Mouse (Mus musculus) duodenum, adult 2 months (tissue): ENCODE data around the gene Dnaaf3. TPM values are rescaled to one million over a fixed set of nuclear protein-coding genes. Genes with fewer than 3 reads are reported as not detected.

Experiments
- polyA plus RNA-seq: library from polyadenylated mRNA; depleted of rRNA; stranded (reverse); fragments of >200 nt; gene quantifications from 2 replicates; pipeline ENCODE4 v1.2.3, GENCODE M21; 2012; ENCODE audit warnings: low replicate concordance; rRNA removed

Gene Dnaaf3
- polyA plus RNA-seq: 1.6 and 2.1 TPM in 2 replicates

DNA sequence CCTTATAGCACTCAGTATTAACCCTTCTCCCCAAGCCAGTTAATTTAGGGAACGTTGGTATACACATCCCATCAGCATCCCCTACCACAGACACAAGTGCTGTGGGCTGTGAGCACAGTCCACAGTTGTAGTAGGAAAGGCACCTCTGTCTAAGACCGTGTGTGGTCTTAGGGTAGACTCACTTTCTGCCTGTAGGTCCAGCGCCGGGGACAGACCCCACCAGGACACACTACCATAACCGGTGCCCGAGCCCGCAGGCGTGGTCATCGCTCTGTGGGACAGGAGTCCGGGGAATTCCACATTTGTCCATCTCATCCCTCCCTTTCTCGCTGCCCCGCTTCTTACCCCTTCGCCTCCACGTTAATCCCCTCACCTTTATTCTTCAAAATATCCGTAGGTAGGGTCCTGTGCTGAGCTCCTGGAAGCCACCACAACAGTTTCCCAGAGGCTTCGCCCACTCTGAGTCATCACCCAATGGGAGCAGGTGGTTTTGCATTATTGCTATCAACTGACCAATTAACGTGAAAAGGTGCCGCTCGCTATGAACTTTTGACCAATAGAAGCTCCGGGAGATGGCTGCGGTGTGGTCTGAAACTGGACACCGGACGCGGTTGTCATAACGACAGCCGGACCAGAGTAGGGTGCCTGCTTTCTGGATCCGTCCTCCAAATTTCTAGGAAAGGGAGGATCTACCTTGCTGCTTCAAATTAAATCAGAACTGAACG is at the start of gene Dnaaf3:
Gene Dnaaf3 (minus strand): TSS at position 449 of the 725 bp plus-strand sequence.

DNA sequence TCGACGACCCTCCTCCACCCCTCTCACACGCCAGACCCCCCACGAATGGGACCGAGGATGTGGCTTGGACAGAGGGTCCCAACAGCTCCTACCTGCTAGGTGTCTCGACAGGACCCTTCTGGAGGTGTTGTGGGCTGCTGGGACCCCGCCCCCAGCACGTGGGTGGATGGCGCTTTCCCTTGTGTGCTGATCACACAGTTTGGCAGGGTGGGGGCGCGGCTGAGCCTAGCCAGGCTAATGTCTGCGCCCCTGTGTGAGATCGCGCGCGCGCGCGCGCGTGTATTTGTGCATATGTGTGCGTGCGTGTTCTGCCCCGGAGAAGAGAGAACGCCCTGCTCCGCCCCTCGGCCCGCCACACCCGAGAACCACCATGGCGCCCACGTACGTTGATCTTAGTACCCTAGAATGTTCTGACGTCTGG is 15.0 kb upstream of the Dnaaf3 start, which contains the start of gene Syt5:
Gene Syt5 (minus strand): TSS at position 321 of the 421 bp plus-strand sequence.

DNA sequence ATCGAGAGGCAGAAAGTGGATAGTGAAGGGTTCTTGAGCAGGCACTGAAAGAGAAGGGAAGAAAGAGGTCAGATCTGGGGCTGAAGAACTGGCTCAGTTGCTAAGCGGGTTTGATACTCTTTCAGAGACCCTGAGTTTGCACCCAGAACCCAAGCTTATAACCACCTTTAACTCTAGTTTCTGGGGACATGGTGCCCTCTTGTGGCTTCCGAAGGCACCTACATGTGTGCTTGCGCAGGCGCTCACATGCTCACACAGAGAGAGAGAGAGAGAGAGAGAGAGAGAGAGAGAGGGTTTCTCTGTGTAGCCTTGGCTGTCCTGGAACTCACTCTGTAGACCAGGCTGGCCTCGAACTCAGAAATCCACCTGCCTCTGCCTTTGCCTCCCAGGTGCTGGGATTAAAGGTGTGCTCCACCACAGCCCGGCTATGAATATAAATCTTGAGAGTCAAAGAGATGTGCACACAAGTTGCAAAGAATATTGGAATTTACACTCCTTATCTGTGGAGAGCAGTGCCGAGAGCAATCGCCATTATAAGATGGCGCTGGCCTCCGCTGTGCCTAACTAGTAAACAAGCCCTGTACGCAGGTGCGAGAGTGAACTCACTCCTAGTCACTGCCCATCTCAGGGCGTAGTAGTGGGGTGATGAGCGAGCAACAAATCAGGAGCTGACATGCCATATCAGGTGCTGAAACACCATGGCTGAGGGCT is 7.9 kb downstream of the Dnaaf3 start, which contains the start of gene Tnni3:
Gene Tnni3 (minus strand): TSS at position 18 of the 711 bp plus-strand sequence.

DNA sequence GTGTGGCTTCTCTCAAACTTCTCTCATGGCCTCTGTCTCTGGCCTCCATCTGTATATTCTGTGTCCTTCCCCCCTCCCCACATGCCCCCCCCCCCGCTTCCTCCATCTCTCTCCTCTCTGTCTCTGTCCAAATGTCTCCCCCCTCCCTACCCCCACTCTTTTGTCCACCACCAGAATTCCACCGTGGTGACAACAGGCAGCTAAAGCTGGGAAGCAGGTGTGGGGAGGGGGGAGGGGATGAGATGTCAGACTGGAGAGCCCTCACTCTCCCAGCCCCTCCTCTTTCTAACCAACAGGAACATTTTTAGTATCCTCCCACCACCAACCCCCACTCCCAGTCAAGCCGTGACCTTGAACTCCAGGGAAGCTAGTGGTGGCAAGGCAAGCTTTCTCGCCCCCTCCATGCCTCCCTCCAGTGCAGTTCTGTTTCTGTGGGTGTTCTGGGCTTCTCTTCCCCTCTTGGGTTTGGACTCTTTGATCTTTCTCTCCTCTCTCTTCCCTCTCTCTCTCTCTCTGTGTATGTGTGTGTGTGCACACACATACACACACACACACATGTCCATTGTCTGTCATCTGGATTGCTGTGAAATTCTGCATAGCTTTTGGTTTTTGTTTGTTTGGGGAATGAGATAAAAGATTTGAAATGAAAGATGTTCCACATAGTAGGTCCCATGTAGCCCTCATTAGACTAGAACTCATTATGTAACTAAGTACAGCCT is 15.8 kb downstream of the Dnaaf3 start, which contains the start of gene Tnnt1:
Gene Tnnt1 (minus strand): TSS at position 51 of the 719 bp plus-strand sequence.

DNA sequence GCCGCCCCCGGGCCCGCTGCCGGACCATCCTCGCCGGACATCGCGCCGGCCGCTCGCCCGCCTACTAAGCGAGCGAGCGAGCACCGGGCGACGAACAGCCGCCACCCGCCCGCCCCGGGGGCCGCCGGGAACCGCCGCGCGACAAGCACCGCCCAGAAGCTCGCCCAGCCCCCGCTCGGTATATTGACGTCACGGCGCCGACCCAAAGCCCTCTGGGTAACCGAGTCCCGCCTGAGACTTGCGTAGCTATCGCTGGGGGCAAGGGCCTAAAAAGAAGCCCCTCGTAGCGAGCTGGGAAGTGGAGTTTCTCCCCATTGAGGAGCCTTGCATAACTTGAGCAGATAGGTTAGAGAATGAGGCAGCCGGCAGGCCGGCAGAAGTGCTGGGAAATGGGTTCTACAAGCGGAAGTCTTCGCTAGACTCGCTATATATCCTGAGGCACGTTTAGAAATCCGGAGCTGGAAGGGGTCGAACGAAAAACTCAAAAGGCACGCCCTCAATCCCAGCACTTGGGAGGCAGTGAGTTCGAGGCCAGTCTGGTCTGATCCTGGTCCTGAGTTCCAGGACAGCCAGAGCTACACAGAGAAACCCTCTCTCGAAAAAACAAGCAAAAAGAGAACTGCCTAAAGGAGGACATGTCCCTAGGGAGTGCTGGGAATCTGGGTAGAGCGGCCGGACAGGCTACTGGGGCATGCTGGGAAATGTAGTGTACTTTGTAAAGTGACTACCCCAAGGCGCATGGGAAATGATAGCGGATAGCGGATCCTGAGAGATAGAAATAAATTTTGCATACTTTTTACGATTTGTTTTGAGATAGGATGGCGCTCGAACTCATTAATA is 30.5 kb downstream of the Dnaaf3 start, which contains the start of gene Ppp1r12c:
Gene Ppp1r12c (minus strand): TSS at position 123 of the 840 bp plus-strand sequence.

Other genes starting within 250 kb of the Dnaaf3 start
- 0.07 TPM in 1 of 2 replicates, not detected in the other for gene Ncr1, start 194.7 kb downstream of the Dnaaf3 start, polyA plus RNA-seq
- gene Gp6, start 134.7 kb downstream of the Dnaaf3 start, polyA plus RNA-seq: 0.02 TPM in 2 replicates
- gene Rdh13, start 86.8 kb downstream of the Dnaaf3 start, polyA plus RNA-seq: 11.8 and 13.8 TPM in 2 replicates
- gene Eps8l1, start 71.8 kb downstream of the Dnaaf3 start, polyA plus RNA-seq: 0.15 and 2.6 TPM in 2 replicates
- 66.8 and 106 TPM in 2 replicates for gene Ppp1r12c, start 30.8 kb downstream of the Dnaaf3 start, polyA plus RNA-seq
- gene Tnnt1, start 16.1 kb downstream of the Dnaaf3 start, polyA plus RNA-seq: 0.16 and 0.62 TPM in 2 replicates
- 1.9 and 2.2 TPM in 2 replicates for gene Tnni3, start 8.2 kb downstream of the Dnaaf3 start, polyA plus RNA-seq
- gene Syt5, start 15.1 kb upstream of the Dnaaf3 start, polyA plus RNA-seq: 4.5 and 5.8 TPM in 2 replicates
- gene Ptprh, start 71.6 kb upstream of the Dnaaf3 start, polyA plus RNA-seq: 37.2 and 75.8 TPM in 2 replicates
- 185 and 471 TPM in 2 replicates for gene Tmem86b, start 99.0 kb upstream of the Dnaaf3 start, polyA plus RNA-seq
- 104 and 147 TPM in 2 replicates for gene Ppp6r1, start 126.6 kb upstream of the Dnaaf3 start, polyA plus RNA-seq
- gene Hspbp1, start 152.6 kb upstream of the Dnaaf3 start, polyA plus RNA-seq: 31.7 and 34.2 TPM in 2 replicates
- 2.1 and 3.8 TPM in 2 replicates for gene Brsk1, start 158.2 kb upstream of the Dnaaf3 start, polyA plus RNA-seq
- gene Tmem150b, start 192.8 kb upstream of the Dnaaf3 start, polyA plus RNA-seq: 44.7 and 105 TPM in 2 replicates
- 208 and 341 TPM in 2 replicates for gene Kmt5c, start 207.7 kb upstream of the Dnaaf3 start, polyA plus RNA-seq
- gene Cox6b2, start 220.6 kb upstream of the Dnaaf3 start, polyA plus RNA-seq: 8.1 and 47.7 TPM in 2 replicates
- gene Fam71e2, start 238.8 kb upstream of the Dnaaf3 start, polyA plus RNA-seq: not detected in 2 replicates